Mouse (Mus musculus) right cerebral cortex, postnatal 10 days (tissue): ENCODE results near the gene Ankar.

Experiments
- DNase-seq, 2 experiments: peaks; one replicate each; pipeline ENCODE4 v3.0.0; 2021; ENCODE audit warnings: low spot score in 2 of 2

Gene Ankar

DNA sequence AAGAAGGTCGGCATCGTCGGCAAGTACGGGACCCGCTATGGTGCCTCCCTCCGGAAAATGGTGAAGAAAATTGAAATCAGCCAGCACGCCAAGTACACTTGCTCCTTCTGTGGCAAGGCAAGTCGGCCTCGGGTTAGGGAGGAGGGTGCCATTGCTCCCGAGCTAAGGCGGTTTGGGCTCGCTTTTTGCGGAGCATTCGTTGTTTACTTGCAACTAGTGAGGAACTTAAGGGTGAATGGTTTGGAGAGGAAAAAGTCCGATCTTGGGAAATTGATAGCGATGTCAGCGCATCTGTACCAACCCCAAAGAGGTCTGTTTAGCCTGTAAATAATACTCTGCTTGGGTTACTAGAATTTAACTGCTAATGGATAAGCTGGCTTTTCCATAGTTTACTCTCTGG lies 11.3 kb upstream of the Ankar start:
- no peak for DNase-seq

DNA sequence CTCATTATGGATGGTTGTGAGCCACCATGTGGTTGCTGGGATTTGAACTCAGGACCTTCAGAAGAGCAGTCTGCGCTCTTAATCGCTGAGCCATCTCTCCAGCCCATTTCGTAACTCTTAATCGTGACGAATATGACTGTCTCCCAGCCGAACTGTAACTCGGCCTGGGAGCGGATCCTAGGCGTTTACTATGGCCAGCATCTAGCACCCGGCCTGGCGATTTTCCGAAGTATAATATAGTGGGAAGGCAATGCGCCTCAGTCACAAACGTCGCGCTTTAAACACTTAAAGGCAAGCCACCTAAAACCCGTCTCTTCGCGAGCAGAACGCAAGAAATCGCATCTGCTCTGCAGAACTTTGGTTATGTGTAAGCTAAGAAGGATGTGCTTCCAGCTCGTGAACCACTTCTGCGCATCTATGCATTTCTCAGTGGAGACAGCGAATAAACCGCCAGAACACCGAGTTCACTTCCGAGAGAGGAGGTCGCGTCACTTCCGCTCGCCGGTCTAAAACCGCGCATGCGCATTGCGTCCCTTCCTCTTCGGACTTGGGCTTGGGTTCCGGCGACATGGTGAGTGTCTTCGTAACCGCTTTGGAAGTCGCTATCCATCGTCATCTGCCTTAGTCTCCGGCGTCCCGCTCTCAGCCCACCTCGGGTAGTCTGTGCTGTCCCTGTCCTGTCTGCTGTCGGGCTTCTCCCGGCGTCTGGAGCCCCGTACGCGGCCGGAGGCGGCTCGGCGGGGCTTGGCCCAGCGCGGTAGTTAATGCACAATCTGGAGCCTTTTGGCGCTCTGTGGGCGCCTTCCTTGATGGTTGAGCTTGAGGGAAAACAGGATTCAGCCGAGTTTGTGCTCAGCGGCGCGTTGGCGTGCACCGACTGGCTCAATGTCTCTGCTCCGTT lies 10.6 kb upstream of the Ankar start, which contains the start of gene Rpl37a:
TSS of gene Rpl37a (plus strand) at position 538 of the 901 bp plus-strand sequence.
- peak; percentile 98 for DNase-seq

DNA sequence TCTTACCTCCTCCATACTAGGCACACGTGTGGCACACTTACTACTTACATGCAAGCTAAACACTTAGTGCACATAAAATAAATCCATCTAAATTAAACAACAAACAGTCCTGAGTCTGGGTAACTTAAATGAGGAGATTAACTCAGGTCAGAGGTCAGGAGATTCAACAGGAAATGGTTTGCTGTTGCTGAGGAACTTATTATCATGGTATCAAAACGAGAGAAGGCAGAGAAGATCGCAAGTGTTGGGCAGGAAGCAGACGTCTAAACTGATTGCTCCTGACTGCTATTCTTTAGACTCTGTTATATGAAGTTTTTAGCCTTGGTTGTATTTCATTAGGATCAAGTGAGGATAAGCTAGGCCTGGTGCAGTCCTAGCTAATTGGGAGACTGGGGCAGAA lies 7.1 kb upstream of the Ankar start:
- DNase-seq = no peak

DNA sequence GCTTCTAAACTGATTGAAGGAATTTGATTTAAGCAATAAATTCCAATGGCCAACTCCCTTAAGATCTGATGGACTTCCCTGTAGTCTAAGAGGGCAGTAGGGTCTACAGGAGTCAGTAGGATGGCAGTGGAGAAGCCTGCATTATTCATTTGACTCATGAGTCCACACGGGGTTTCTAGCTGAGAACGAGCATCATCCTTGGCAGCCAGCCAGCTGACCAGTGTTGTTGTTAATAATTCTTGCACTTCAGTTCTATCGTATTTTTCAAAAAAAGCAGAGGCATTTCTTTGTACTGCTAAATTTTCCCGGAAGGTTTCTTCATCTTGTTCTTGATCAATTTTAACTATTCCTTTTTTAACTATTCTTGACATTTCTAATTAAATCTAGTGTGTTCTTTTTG lies 1.7 kb downstream of the Ankar start:
- no peak for DNase-seq

DNA sequence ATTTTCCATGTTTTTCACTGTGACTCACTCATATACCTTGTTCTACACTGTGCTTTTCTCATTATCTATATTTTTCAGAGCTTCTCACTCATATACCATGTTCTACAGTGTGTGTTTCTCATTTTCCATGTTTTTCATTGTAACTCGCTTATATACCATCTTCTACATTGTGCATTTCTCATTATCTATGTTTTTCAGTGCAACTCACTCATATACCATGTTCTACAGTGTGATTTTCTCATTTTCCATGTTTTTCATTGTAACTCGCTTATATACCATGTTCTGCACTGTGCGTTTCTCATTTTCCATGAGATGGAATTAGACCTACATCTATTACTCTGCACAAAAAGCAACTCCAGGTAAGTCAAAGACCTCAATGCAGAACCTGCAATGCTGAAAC lies 4.1 kb downstream of the Ankar start:
- DNase-seq = no peak

DNA sequence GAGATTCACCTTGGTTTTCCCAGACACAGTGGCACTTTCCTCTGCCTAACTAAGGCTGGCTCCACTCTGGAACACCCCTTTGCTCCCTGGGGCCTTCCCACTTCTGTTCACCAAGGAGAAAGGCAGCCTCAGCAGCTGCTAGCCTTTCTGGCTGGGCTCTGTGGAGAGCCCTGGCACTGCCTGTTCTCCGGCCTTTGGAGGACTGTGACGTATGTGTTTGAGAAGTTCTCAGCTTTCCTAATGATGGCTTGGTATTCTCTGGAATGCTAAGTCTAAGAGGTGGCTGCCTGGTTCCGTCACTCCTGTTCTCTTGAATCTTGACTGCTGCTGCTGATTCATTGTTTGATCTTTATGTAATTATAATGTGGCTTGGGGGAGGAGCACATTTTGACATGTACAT lies 27.3 kb downstream of the Ankar start:
- DNase-seq = peak; percentile 25 to 32

DNA sequence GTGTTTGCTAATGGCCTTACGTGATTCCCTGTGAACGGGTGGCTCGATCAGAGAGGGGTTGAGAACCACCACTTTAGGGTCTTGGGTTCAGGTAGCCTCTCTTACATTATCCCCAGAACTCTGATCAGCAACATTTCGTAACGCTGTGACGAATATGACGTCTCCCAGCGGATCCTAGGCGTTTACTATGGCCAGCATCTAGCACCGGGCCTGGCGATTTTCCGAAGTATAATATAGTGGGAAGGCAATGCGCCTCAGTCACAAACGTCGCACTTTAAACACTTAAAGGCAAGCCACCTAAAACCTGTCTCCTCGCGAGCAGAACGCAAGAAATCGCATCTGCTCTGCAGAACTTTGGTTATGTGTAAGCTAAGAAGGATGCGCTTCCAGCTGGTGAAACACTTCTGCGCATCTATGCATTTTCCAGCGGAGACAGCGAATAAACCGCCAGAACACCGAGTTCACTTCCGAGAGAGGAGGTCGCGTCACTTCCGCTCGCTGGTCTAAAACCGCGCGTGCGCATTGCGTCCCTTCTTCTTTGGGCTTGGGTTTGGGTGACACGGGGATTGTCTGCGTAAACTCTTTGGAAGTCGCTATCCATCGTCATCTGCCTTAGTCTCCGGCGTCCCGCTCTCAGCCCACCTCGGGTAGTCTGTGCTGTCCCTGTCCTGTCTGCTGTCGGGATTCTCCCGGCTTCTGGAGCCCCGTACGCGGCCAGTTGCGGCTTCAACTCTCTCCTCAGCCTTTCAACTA lies 59.5 kb downstream of the Ankar start:
- peak; percentile 84 to 85 for DNase-seq

DNA sequence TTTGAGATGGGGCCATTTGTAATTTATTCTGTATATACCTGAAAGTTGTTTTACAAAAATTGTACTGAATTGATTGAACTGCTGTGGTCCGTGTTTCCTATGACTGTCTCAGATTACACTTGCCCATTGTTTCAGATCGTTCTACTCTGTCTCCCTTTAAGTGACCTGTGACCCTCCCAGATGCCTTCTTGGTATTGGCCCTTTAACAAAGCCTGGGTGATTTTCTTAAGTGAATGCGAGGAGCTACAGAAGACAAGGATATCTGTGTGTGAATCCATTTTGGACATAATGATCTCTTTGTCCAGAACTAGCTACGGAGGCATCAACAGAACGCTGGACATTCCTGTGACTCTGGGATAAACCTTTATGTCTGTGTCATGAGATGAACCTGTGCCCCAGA lies 65.2 kb downstream of the Ankar start:
- no peak for DNase-seq

DNA sequence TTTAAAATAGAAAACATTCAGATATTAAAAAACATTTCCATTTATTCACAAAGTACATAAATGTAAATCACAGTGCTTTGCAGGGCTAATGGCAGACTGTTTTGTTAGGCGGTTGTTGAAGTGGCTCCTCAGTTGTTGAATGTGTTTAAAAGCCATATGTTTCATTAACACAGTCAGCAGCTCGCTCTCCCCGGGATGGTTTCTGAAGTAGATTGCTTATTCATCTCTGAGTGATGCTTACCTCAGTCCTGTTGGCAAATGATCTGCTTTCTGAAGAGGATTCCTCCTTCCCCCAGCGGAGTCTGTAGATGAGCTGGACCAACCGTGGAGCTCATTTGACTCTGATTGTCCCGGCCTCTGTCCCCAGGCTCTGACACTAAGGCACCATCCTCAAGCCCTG lies 88.2 kb downstream of the Ankar start:
- no peak for DNase-seq

DNA sequence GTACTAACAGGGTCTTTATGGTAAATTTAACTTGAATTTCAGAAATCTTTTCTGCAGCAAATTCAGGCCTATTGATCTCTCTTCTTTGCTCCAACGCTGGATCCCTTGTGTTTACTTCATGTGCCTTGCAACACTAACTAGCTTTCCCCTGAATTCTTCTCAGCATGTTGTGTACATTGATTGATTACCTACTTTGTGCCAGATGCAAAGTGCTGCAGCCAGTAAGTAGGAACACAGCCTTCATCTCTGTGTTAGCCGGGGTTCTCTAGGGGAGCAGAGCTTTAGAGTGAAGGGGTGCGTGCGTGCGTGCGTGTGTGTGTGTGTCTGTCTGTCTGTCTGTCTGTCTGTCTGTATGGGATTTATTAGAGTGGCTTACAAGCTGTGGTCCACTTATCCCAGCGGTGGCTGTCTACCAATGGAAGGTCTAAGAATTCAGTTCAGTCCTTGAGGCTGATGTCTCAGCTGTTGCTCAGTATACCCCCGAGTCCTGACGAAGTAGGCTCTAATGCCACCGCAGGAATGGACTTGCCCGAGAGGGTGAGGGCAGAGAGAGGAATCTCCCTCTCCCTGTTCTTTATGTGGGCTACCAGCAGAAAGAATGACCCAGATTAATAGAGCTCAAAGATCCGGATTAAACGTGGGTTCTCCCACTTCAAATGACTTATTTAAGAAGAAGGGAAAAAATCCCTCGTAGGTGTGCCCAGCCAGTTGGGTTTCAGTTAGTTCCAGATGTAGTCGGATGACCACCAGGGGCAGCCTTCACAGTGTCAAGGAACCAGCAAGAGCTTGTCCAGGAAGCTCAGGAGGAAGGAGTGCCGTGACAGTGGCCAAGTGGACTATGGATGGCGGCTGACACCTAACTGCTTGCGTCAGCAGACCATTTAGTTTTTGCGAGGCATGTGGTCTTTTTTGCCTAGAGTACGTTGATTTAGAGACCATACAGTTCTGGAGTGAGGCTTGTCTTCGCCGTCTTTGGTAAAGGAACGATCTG lies 90.2 kb downstream of the Ankar start:
- DNase-seq = no peak

DNA sequence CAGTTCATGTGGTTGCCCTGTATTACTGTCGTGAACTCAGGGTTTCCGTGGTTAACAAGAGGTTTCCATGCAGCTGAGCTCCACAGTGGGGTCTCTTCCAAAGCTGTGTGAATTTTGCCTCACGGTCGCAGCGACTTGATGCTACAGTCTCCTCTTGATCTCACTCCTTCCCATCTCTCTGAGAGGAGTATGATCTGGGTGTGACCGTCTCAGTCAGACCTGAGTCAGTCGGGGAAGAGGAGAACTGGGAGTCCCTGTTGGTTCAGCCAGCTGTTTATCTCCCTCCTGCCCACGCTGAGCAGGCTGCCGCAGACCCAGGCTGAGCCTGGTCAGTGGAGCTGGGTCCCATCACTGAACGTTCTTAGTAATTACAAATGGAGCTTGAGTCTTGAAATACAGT lies 91.2 kb downstream of the Ankar start:
- no peak for DNase-seq

DNA sequence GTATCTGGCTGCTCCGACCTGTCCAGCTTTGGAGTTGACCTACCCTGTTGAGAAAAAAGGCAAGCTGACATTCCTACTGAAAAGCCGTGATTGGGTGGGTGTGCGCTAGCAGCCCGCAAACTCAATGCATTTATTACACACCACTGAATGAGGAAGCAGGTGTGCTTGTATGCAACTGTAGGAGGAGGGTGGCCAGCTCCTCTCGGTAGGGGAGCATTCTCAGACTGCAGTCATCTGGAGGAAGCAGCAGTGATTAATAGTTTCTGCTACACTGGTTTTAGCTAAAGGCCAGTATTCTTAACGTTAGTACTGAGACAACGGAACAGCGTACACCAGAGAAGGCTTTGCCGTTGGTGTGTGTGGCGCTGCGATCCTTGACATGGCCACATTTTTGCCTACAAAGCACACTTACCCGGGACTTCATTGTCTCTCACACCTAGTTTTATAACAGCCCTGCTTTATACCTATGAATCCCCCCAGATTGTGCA lies 94.1 kb downstream of the Ankar start:
- DNase-seq = no peak

DNA sequence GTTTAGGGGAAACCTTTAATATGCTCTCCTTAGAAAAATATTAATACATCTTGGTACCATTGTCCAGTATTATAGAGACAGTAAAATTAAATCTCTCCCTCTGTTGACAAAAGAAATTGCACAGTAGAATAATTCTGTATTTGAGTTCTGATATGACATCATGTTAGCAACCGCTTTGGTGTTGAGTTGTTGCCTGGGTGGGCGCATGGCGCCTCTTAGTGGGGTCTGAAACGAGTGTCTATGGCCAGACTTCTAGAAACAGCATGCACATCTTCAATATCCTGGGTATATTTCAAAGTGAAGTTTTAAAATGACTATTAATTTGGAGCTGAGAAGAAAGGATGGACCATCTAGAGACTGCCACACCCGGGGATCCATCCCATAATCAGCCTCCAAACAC lies 97.6 kb downstream of the Ankar start:
- no peak for DNase-seq

DNA sequence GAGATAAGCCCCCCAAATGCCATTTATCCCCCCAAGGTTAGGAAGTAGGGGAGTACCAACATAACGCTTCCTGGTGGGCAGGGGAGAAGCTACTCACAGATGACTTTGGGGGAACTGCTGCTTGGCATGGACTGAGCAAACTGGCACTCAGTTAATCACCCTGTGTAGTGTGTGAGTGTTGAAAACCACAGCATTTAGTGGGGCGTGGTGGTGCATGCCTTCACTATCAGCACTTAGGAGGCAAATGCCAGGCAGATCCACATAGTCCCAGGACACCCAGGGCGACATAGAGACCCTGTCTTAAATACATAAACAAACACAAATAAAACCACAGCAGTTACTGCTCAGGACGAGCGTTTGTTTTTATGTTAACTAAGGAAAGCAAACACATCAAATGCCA lies 98.2 kb downstream of the Ankar start:
- DNase-seq = no peak

DNA sequence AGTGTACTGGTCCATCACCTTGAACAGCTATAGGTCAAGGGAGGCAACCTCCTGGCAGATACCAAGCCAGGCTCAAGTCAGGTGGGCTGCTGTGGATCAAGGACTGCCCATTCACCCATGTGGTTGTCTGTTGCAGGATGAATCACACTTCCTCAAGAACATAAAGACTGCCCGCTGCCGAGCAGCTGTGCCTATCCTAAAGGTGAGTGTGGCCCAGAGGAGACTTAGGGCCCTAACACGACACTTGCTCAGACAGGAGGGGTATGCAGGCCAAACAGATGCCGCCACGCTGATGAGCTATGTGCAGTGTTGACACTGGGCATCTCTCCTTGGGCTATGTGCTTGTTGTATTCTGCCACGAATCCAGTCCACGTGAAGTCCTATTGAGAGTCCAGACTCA lies 99.1 kb downstream of the Ankar start:
- DNase-seq = no peak

DNA sequence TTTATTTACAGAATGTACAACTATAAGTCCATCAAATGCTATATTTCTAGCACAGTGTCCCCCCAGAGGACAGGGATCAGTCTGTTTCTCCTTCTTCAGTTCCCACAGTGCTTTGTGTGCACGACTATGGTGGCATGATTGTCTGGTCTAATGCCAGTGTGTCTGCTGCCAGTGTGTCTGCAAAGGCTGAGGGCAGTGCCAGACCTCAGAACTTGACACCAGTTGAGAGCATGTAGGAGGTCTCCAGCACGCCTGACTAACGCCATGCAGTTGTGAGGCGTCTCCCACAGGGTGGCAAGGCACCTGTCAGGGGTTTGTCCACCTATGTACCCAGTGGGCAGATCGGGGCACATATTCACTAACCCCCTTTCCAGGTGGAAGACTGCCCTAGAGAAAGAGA lies 99.6 kb downstream of the Ankar start:
- DNase-seq = no peak

DNA sequence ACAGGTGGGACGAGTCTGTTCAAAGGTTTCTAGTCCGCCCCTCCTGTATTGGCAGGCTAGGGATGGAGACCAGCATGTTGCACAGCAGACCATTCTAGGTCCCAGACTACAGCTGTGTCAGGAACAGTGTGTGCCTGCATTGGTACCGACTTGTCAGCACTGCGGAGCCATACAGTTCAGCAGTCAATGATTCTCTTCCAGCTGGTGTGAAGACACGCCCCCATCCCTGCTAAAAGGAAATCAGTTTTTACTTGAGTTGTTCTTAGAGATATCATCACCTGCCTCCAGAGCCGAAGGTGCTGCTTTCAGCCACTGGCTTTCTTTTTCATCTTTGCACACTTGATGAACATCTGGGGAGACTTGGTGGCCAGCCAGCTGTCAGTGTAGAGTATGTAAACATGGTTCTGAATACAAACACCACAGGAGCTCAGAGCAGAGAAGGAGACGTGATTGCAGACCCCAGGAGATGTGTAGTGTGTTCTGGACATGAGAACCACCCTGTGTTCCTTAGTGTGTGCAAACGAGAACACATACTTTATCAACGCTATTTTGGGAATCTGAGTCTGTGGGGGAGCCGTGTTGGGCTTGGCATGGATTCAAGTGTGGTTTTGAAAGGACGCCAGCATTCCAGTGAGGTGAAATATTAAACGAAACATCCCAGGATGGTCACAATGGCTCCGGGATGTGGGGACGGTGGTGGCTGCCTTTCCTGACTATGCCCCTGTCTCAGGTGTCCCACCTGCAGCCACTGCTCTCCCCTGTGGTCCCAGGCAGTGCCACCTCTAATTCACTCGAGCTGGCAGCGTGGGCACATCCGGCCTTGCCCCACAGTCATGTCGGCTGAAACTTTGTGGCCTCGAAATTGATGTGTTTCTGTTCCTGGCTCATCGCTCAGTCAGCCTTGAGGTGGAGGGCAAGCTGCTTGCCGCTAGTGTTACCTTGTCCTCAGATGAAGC lies 101.0 kb downstream of the Ankar start:
- DNase-seq = no peak

DNA sequence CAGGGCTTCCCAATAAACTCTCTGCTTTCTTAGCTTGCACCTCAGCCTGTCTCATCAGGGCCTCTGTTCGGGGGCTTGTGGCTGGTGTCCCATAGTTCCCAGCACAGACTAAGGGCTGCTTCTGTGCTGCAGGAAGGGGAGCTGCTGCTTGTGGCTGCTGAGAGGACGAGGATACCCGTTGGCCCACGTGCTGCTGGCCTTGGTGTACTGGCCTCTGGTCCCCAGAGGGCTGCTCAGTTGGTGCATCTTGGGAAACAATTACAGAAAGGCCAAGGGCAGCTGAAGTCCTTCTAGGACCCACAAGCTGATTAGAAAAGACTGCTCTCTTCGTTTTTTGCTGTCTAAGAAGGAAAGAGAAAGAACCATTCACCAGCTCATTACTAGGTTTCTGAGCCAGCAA lies 104.1 kb downstream of the Ankar start:
- no peak for DNase-seq

DNA sequence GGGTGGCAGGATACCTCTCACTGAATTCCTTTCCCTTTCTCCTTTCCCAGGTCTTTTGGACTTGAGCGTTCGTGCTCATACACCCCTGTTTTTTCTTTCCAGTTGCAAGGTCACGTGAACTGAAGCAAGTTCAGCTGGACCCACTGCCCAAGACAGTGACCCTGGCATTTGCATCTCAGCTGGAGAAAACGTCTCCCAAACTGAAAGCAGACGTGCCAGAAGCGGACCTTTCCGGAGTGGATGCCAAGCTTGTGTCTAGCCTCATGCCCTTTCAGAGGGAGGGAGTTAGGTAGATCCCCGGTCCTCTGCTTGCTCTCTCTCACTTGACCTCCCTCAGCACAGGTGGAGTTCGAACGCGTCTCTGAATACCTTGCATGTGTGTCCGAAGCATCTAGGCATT lies 104.7 kb downstream of the Ankar start:
- DNase-seq = no peak

DNA sequence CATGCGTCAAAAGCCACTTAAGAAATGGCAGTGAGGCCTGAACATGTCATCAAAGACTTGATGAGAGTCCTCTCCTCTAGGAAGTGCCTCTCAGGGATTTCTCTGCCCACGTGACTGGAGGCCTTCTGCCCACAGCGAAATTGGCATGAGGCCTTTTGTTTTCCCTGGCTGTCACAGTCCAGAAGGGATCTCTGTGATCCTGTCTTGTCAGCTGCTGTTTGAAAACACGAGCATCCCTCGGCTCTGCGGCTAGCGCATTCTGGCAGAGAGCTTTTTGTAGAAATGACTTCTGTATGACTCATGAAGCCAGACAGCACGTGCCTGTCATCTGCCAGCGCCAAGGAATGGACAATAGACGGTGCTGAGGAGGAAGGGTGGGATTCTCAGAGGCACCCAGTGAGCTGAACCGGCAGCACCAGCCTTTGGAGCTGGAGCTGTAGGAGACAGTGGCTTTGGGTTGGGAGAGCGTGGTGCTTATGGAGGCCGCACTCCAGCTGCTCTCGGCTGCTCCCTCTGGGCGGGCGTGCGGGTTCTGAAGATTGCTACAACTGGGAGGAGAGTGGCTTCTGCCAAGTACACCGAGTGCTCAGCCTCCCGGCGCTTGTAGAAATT lies 106.9 kb downstream of the Ankar start:
- DNase-seq = peak; percentile 71 to 86
